Mouse (Mus musculus) liver, postnatal 0 days (tissue): Measurements from ENCODE around the gene Sdf4.

Source experiments
- CTCF ChIP-seq: sonication (generic); IDR thresholded peaks from 2 replicates; pipeline ENCODE4 v1.5.1; 2016; ENCODE audit warnings: antibody characterized with exemption, low read depth
- EP300 ChIP-seq: IDR thresholded peaks from 2 replicates; pipeline ENCODE4 v1.6.1; 2016; ENCODE audit warnings: antibody characterized with exemption, low read depth, mild to moderate bottlenecking

DNA sequence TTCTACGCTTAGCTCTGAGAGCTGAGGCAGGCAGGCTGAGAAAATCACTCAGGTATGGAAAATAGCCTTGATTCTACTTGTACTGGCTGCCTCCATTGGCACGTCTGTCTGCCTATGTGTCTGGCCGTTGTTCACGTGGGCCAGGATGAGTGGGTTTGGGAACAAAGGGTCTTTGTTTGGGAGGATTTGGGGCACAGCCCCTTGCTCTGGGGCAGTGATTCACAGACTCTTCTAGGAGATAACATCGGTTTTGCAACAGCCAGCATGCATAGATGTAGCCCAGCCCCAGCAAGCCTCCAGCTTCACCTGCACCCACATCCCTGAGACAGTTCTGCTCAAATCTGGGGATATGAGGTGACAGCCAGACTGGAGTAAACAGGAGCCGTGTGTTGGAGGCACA is 20.0 kb upstream of the Sdf4 start:
- TF ChIP-seq CTCF, result no peak
- no peak for TF ChIP-seq EP300
